Mouse (Mus musculus) activated CD4-positive, CD25-positive, alpha-beta regulatory T cell, adult 4 months (primary cell): Measurements from ENCODE around the gene Serpind1. TPM values are rescaled to one million over a fixed set of nuclear protein-coding genes. Genes with fewer than 3 reads are reported as not detected.

Experiments used
- ATAC-seq: one replicate; pipeline ENCODE4 v1.8.0; 2017
- polyA plus RNA-seq, 2 experiments: library from polyadenylated mRNA; unstranded; fragments of 100-300 nt; shearing (Covaris generic); gene quantifications; one replicate each; pipeline ENCODE4 v1.2.1; 2017

Gene Serpind1
- polyA plus RNA-seq = under 1 TPM; 0.22 to 0.53 TPM

- no peak for ATAC-seq
Measured at GRCm38 (mm10) chr16:17331116-17331515, at the start of gene Serpind1. TSS of gene Serpind1 (plus strand) at chr16:17331371.

- ATAC-seq = no peak
Measured at GRCm38 (mm10) chr16:17283151-17283550, 48.0 kb upstream of the Serpind1 start.

- ATAC-seq = no peak
Measured at GRCm38 (mm10) chr16:17287103-17287502, 44.1 kb upstream of the Serpind1 start.

- ATAC-seq = no peak
Measured at GRCm38 (mm10) chr16:17291016-17291415, 40.2 kb upstream of the Serpind1 start.

- peak; percentile 59 for ATAC-seq
Measured at GRCm38 (mm10) chr16:17292751-17293150, 38.4 kb upstream of the Serpind1 start.

- ATAC-seq = no peak
Measured at GRCm38 (mm10) chr16:17300818-17301217, 30.4 kb upstream of the Serpind1 start.

- no peak for ATAC-seq
Measured at GRCm38 (mm10) chr16:17303521-17304245, 27.5 kb upstream of the Serpind1 start.

GRCm38 (mm10) chr16:17307461-17307860, 23.7 kb upstream of the Serpind1 start:
- ATAC-seq = no peak

GRCm38 (mm10) chr16:17309036-17309435, 22.1 kb upstream of the Serpind1 start:
- no peak for ATAC-seq

GRCm38 (mm10) chr16:17312531-17312930, 18.6 kb upstream of the Serpind1 start:
- ATAC-seq = no peak

GRCm38 (mm10) chr16:17316554-17316953, 14.6 kb upstream of the Serpind1 start:
- ATAC-seq = no peak

GRCm38 (mm10) chr16:17321481-17321880, 9.7 kb upstream of the Serpind1 start:
- no peak for ATAC-seq

- ATAC-seq = no peak
Measured at GRCm38 (mm10) chr16:17324745-17325144, 6.4 kb upstream of the Serpind1 start.

- no peak for ATAC-seq
Measured at GRCm38 (mm10) chr16:17326064-17326463, 5.1 kb upstream of the Serpind1 start.

- ATAC-seq = no peak
Measured at GRCm38 (mm10) chr16:17329848-17330570, 1.2 kb upstream of the Serpind1 start.

- no peak for ATAC-seq
Measured at GRCm38 (mm10) chr16:17331855-17332254, 684 bp downstream of the Serpind1 start.

GRCm38 (mm10) chr16:17334574-17334973, 3.4 kb downstream of the Serpind1 start:
- no peak for ATAC-seq

GRCm38 (mm10) chr16:17336089-17336488, 4.9 kb downstream of the Serpind1 start:
- ATAC-seq = no peak

GRCm38 (mm10) chr16:17339701-17340100, 8.5 kb downstream of the Serpind1 start:
- ATAC-seq = no peak

- no peak for ATAC-seq
Measured at GRCm38 (mm10) chr16:17340705-17341104, 9.5 kb downstream of the Serpind1 start.

GRCm38 (mm10) chr16:17341847-17342246, 10.7 kb downstream of the Serpind1 start:
- no peak for ATAC-seq

- ATAC-seq = no peak
Measured at GRCm38 (mm10) chr16:17345141-17345812, 14.1 kb downstream of the Serpind1 start.

- no peak for ATAC-seq
Measured at GRCm38 (mm10) chr16:17345813-17346155, 14.6 kb downstream of the Serpind1 start.

- ATAC-seq = no peak
Measured at GRCm38 (mm10) chr16:17346766-17347165, 15.6 kb downstream of the Serpind1 start.
